Mouse (Mus musculus) ES-Bruce4 (cell line): ENCODE data around the gene Ncapd3. TPM values are rescaled to one million over a fixed set of nuclear protein-coding genes. Genes with fewer than 3 reads are reported as not detected.

ENCODE experiments used
- H3K27ac ChIP-seq: 2 replicates; pipeline ENCODE4 v1.5.1; 2012; ENCODE audit warnings: low read length, inconsistent platforms; ENCODE audit not compliant: insufficient read depth
- H3K27me3 ChIP-seq: 2 replicates; pipeline ENCODE4 v1.6.1; 2012; ENCODE audit warnings: mild to moderate bottlenecking, low read length, inconsistent platforms; ENCODE audit not compliant: control insufficient read depth, poor library complexity, insufficient read depth, severe bottlenecking
- H3K36me3 ChIP-seq: 2 replicates; pipeline ENCODE4 v1.6.1; 2012; ENCODE audit warnings: inconsistent platforms, mild to moderate bottlenecking, low read length, moderate library complexity; ENCODE audit not compliant: control insufficient read depth, poor library complexity, insufficient read depth, severe bottlenecking
- H3K4me1 ChIP-seq: one replicate; pipeline ENCODE4 v1.8.1; 2011; ENCODE audit warnings: low read length; ENCODE audit not compliant: control insufficient read depth, insufficient read depth
- H3K4me3 ChIP-seq: 2 replicates; pipeline ENCODE4 v1.5.1; 2011; ENCODE audit warnings: low read depth, mild to moderate bottlenecking, low read length
- H3K9ac ChIP-seq: 2 replicates; pipeline ENCODE4 v1.6.1; 2012; ENCODE audit warnings: low read depth, mild to moderate bottlenecking, inconsistent platforms; ENCODE audit not compliant: poor library complexity, severe bottlenecking
- H3K9me3 ChIP-seq: replicated peaks from 2 replicates; pipeline ENCODE4 v1.6.1; 2012; ENCODE audit warnings: mild to moderate bottlenecking, low read length, inconsistent platforms; ENCODE audit not compliant: control insufficient read depth, poor library complexity, insufficient read depth, severe bottlenecking
- CTCF ChIP-seq: IDR thresholded peaks from one replicate; pipeline ENCODE4 v1.8.1; 2011; ENCODE audit warnings: low read depth, low read length
- EP300 ChIP-seq: IDR thresholded peaks from 2 replicates; pipeline ENCODE4 v1.6.1; 2011; ENCODE audit warnings: low read depth, low read length; ENCODE audit not compliant: insufficient read depth
- POLR2A ChIP-seq: IDR thresholded peaks from one replicate; pipeline ENCODE4 v1.8.1; 2011; ENCODE audit warnings: low read length; ENCODE audit not compliant: insufficient read depth
- polyA plus RNA-seq: library from polyadenylated mRNA; stranded (reverse); fragments of >200 nt; gene quantifications from 2 replicates; pipeline ENCODE4 v1.2.4, GENCODE M21; 2011; ENCODE audit warnings: low read depth; ENCODE audit not compliant: missing spikeins, insufficient read depth, insufficient read length

Ncapd3 gene
- polyA plus RNA-seq: 52.9 and 59.1 TPM in 2 replicates

GRCm38 (mm10) chr9:27029828-27030762 lies at the start of gene Ncapd3, which contains the start of gene Vps26b:
Gene Ncapd3, plus strand, starts transcription at chr9:27030175.
Gene Vps26b, minus strand, starts transcription at chr9:27030065.
- no peaks in the 10 kb centered on the region for H3K36me3 ChIP-seq
- peak within 1 kb of the TSS; percentile 54 for H3K9ac ChIP-seq
- H3K4me1 ChIP-seq: no peaks in the 10 kb centered on the region
- no peaks in the 10 kb centered on the region for H3K27me3 ChIP-seq
- 0 out of 2 replicates have a peak within 1 kb of the TSS, but pooled peaks have one; percentile 10 for H3K27ac ChIP-seq
- no peaks in the 10 kb centered on the region for H3K9me3 ChIP-seq
- H3K4me3 ChIP-seq: peak within 1 kb of the TSS; percentile 96
- TF ChIP-seq EP300: no peak
- TF ChIP-seq POLR2A: peak; percentile 74
- no peak for TF ChIP-seq CTCF

- Histone ChIP-seq H3K4me3 (no peak overlapping the region), H3K27ac (no peak overlapping the region), H3K27me3 (no peaks in the 10 kb centered on the region), H3K9me3 (no peaks in the 10 kb centered on the region), H3K9ac (no peak overlapping the region), H3K4me1 (no peaks in the 10 kb centered on the region), H3K36me3 (peaks cover 38% of the 10 kb centered on the region)
- TF ChIP-seq CTCF (no peak), EP300 (no peak), POLR2A (no peak)
Observed at GRCm38 (mm10) chr9:26985090-26985613, 44.8 kb upstream of the Ncapd3 start.

GRCm38 (mm10) chr9:26985668-26986277 lies 44.2 kb upstream of the Ncapd3 start:
- Histone ChIP-seq H3K27me3 (no peaks in the 10 kb centered on the region), H3K27ac (no peak overlapping the region), H3K4me1 (no peaks in the 10 kb centered on the region), H3K9ac (no peak overlapping the region), H3K36me3 (peaks cover 38% of the 10 kb centered on the region), H3K9me3 (no peaks in the 10 kb centered on the region), H3K4me3 (no peak overlapping the region)
- no peak for TF ChIP-seq POLR2A
- no peak for TF ChIP-seq CTCF
- TF ChIP-seq EP300: no peak

- Histone ChIP-seq H3K36me3 (peaks cover 26% of the 10 kb centered on the region), H3K9ac (no peak overlapping the region), H3K4me1 (no peaks in the 10 kb centered on the region), H3K4me3 (no peak overlapping the region), H3K27ac (no peak overlapping the region), H3K9me3 (no peaks in the 10 kb centered on the region), H3K27me3 (no peaks in the 10 kb centered on the region)
- TF ChIP-seq CTCF (no peak), POLR2A (no peak), EP300 (no peak)
Observed at GRCm38 (mm10) chr9:26990181-26990580, 39.8 kb upstream of the Ncapd3 start.

- Histone ChIP-seq H3K9ac (no peak overlapping the region), H3K36me3 (peaks cover 18% of the 10 kb centered on the region), H3K4me3 (no peak overlapping the region), H3K27me3 (no peaks in the 10 kb centered on the region), H3K27ac (no peak overlapping the region), H3K9me3 (no peaks in the 10 kb centered on the region), H3K4me1 (peaks cover 2% of the 10 kb centered on the region)
- TF ChIP-seq POLR2A: no peak
- no peak for TF ChIP-seq CTCF
- TF ChIP-seq EP300: no peak
Observed at GRCm38 (mm10) chr9:26993118-26993517, 36.9 kb upstream of the Ncapd3 start.

GRCm38 (mm10) chr9:26993900-26994299 lies 36.1 kb upstream of the Ncapd3 start:
- H3K4me1 ChIP-seq: peaks cover 3% of the 10 kb centered on the region
- no peaks in the 10 kb centered on the region for H3K27me3 ChIP-seq
- H3K9me3 ChIP-seq: no peaks in the 10 kb centered on the region
- no peak overlapping the region for H3K27ac ChIP-seq
- peaks cover 18% of the 10 kb centered on the region for H3K36me3 ChIP-seq
- H3K9ac ChIP-seq: no peak overlapping the region
- no peak overlapping the region for H3K4me3 ChIP-seq
- no peak for TF ChIP-seq CTCF
- no peak for TF ChIP-seq EP300
- TF ChIP-seq POLR2A: no peak
